Mouse (Mus musculus): ENCODE results near the gene RPS10-NUDT3. TPM values are rescaled to one million over a fixed set of nuclear protein-coding genes. Genes with fewer than 3 reads are reported as not detected.
"Not testable (repeated sequence)": the region's sequence is repeated elsewhere in the genome, so short reads cannot be mapped to it uniquely, and the experiment has no call there.

RPS10-NUDT3 gene
- polyA plus RNA-seq, 1 experiment from 2014 or later = not detected

DNA sequence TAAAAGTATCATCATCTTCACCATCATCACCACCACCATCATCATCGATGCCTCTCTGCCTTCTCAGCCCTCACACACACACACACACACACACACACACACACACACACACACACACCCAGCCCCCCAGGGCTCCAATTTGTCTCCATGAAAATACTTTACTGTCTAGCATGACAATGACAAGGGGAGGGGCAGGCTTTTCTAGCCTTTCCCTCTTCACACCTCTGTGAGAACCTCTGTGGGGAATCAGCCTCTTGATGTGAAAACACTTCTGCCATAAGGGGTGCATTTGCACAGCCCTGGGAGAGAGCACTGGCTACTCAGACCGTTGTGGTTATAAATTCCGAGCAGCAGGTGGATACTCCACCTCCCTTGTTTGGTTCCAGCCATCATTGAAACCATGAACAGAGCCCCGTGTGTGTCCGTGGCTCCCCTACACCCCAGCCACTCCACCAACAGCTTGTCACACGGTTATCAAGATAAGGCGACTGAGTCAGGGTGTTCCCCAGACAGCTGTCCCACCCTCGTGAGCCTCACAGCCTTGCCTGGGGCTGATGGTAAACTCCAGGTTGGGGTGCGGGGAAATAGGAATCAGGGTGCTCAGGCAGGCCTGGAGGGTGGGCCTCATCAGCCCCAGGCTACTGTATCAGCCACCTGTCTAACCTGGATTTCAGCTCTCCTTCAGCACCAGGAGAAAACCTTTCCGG lies 18.4 kb upstream of the RPS10-NUDT3 start:
- peaks cover 25% of the 10 kb centered on the region for H3K4me1 ChIP-seq
- peaks cover 54% of the 10 kb centered on the region for H3K27me3 ChIP-seq (ENCODE audit: poor library complexity, severe bottlenecking)
- H3K27ac ChIP-seq = no peak overlapping the region
- no peaks in the 10 kb centered on the region for H3K9me3 ChIP-seq
- DNase-seq (ENCODE audit: extremely low spot score, low spot score) = no peak
- no peaks in the 10 kb centered on the region for H3K36me3 ChIP-seq (replicated peaks)
- H3K4me3 ChIP-seq = no peak overlapping the region
- WGBS = 84% methylated on average over 10 of the region's 10 CpGs

DNA sequence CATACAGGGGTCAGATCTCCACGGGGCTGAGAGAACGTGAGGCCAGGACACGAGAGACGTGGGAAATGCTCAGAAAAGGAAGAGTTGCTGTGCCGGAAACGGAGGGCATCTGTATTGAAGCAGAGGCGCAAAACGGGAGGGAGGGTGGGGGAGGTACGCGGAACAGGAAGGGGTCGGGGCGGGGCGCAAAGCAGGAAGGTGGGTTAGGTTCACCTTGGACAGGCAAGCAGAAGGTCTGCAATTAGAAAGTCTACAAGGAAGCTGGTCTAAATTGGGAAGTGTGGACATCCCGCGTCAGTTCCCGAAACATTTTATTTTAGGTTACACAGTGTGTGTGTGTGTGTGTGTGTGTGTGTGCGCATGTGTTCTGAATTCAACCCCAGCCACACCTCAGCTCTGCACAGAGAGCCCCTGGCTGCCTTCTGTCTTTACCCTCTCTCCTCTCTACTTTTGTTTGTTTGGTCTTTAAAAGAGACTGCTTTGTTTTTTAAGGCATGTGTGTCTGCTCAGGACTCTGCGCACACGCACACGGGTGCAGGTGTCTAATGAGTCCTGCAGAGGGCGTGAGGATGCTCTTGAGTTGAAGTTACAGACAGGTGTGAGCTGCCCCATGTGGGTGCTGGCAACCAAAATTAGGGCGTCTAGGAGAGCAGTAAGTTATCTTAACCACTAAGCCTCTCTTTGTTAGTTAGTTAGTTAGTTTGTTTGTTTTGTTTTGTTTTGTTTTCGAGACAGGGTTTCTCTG lies 17.2 kb upstream of the RPS10-NUDT3 start:
- no peak for DNase-seq (ENCODE audit: extremely low spot score, low spot score)
- no peak overlapping the region for H3K4me3 ChIP-seq
- WGBS = 90% methylated on average over 23 of the region's 23 CpGs
- H3K9me3 ChIP-seq = no peaks in the 10 kb centered on the region
- H3K4me1 ChIP-seq = peaks cover 24% of the 10 kb centered on the region
- no peak overlapping the region for H3K27ac ChIP-seq
- no peaks in the 10 kb centered on the region for H3K36me3 ChIP-seq (replicated peaks)
- peaks cover 48% of the 10 kb centered on the region for H3K27me3 ChIP-seq (ENCODE audit: poor library complexity, severe bottlenecking)

DNA sequence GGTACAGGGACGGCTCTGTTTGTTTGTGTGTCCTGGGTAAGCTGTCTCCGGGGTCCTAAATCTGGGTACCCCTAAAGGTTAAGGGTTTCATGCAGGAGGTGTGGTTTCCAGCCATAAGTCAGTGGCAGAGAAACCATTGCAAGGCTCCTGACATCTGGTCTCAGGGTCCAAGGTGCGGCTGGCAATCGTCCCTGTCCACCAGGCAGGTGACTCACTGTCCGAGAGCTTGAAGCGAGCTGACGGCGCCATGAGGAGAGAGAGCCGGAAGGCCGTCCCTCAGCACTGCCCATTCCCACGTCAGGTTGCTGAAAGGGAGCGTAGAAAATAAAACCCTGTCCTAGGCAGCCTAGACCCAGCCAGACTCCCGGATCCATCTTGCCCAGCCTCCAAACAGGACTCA lies 15.6 kb upstream of the RPS10-NUDT3 start:
- Histone ChIP-seq H3K27ac (no peak overlapping the region), H3K27me3 (ENCODE audit: poor library complexity, severe bottlenecking) (peaks cover 32% of the 10 kb centered on the region), H3K9me3 (no peaks in the 10 kb centered on the region), H3K4me1 (peaks cover 8% of the 10 kb centered on the region), H3K4me3 (no peak overlapping the region), H3K36me3 (replicated peaks) (no peaks in the 10 kb centered on the region)
- DNase-seq (ENCODE audit: extremely low spot score, low spot score) = no peak
- 84% methylated on average over 13 of the region's 13 CpGs for WGBS

DNA sequence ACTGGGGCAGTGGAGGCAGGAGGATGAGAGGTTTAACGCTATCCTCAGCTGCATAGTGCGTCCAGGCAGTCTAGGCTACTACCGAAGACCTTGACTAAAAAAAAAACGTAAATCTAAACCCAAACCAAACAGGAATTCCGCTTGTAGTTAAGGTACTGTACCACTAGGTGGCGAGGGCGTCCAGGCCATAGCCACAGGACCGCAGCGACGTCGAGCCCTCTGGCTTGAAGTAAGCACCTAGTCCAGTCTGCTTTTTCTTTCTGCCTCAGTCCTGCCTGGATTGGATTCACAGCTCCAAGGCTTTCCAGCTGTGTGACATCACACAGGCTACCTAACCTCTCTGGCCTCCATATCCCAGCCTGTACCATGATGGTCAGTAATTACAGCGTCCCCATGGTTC lies 15.1 kb upstream of the RPS10-NUDT3 start:
- Histone ChIP-seq H3K27me3 (ENCODE audit: poor library complexity, severe bottlenecking) (peaks cover 28% of the 10 kb centered on the region), H3K4me3 (no peak overlapping the region), H3K27ac (no peak overlapping the region), H3K4me1 (peaks cover 4% of the 10 kb centered on the region), H3K36me3 (replicated peaks) (no peaks in the 10 kb centered on the region), H3K9me3 (no peaks in the 10 kb centered on the region)
- DNase-seq (ENCODE audit: extremely low spot score, low spot score) = peak; percentile 57
- 10% methylated on average over 12 of the region's 12 CpGs for WGBS

- H3K9me3 ChIP-seq = no peaks in the 10 kb centered on the region
- peaks cover 5% of the 10 kb centered on the region for H3K27me3 ChIP-seq (ENCODE audit: poor library complexity, severe bottlenecking)
- peaks cover 9% of the 10 kb centered on the region for H3K4me1 ChIP-seq
- no peaks in the 10 kb centered on the region for H3K36me3 ChIP-seq (replicated peaks)
- 48% methylated on average over 7 of the region's 7 CpGs for WGBS
- H3K4me3 ChIP-seq = no peak overlapping the region
- no peak overlapping the region for H3K27ac ChIP-seq
- DNase-seq (ENCODE audit: extremely low spot score, low spot score) = no peak
These were observed 10.8 kb upstream of the RPS10-NUDT3 start for GRCm38 (mm10) chr17:27645807-27646206.

GRCm38 (mm10) chr17:27644572-27644971 lies 9.6 kb upstream of the RPS10-NUDT3 start:
- no peaks in the 10 kb centered on the region for H3K36me3 ChIP-seq (replicated peaks)
- H3K27ac ChIP-seq = no peak overlapping the region
- DNase-seq (ENCODE audit: extremely low spot score, low spot score) = no peak
- H3K4me1 ChIP-seq = peaks cover 9% of the 10 kb centered on the region
- WGBS = 38% methylated on average over 2 of the region's 2 CpGs
- H3K9me3 ChIP-seq = no peaks in the 10 kb centered on the region
- no peaks in the 10 kb centered on the region for H3K27me3 ChIP-seq (ENCODE audit: poor library complexity, severe bottlenecking)
- H3K4me3 ChIP-seq = no peak overlapping the region

- 83% methylated on average over 9 of the region's 9 CpGs for WGBS
- no peaks in the 10 kb centered on the region for H3K9me3 ChIP-seq
- no peak for DNase-seq (ENCODE audit: extremely low spot score, low spot score)
- H3K4me3 ChIP-seq = no peak overlapping the region
- H3K27ac ChIP-seq = no peak overlapping the region
- no peaks in the 10 kb centered on the region for H3K36me3 ChIP-seq (replicated peaks)
- H3K4me1 ChIP-seq = peaks cover 9% of the 10 kb centered on the region
- no peaks in the 10 kb centered on the region for H3K27me3 ChIP-seq (ENCODE audit: poor library complexity, severe bottlenecking)
These were observed 8.7 kb upstream of the RPS10-NUDT3 start for GRCm38 (mm10) chr17:27643756-27644155.

- Histone ChIP-seq H3K27ac (no peak overlapping the region), H3K27me3 (ENCODE audit: poor library complexity, severe bottlenecking) (no peaks in the 10 kb centered on the region), H3K36me3 (replicated peaks) (no peaks in the 10 kb centered on the region), H3K9me3 (no peaks in the 10 kb centered on the region), H3K4me1 (peaks cover 9% of the 10 kb centered on the region), H3K4me3 (no peak overlapping the region)
- WGBS = 62% methylated on average over 6 of the region's 6 CpGs
- no peak for DNase-seq (ENCODE audit: extremely low spot score, low spot score)
These were observed 8.1 kb upstream of the RPS10-NUDT3 start for GRCm38 (mm10) chr17:27643101-27643500.

GRCm38 (mm10) chr17:27642491-27643062 lies 7.6 kb upstream of the RPS10-NUDT3 start:
- no peak for DNase-seq (ENCODE audit: extremely low spot score, low spot score)
- no peak overlapping the region for H3K4me3 ChIP-seq
- no peaks in the 10 kb centered on the region for H3K27me3 ChIP-seq (ENCODE audit: poor library complexity, severe bottlenecking)
- 60% methylated on average over 12 of the region's 12 CpGs for WGBS
- no peaks in the 10 kb centered on the region for H3K9me3 ChIP-seq
- H3K36me3 ChIP-seq (replicated peaks) = no peaks in the 10 kb centered on the region
- H3K27ac ChIP-seq = 0 out of 2 replicates have a peak overlapping the region, but pooled peaks have one; percentile 27
- H3K4me1 ChIP-seq = peaks cover 9% of the 10 kb centered on the region

GRCm38 (mm10) chr17:27639851-27640250 lies 4.8 kb upstream of the RPS10-NUDT3 start:
- not testable (repeated sequence) for DNase-seq (ENCODE audit: extremely low spot score, low spot score); H3K4me3 ChIP-seq; H3K9me3 ChIP-seq; H3K36me3 ChIP-seq (replicated peaks); H3K27me3 ChIP-seq (ENCODE audit: poor library complexity, severe bottlenecking); H3K27ac ChIP-seq
- WGBS = 91% methylated on average over 6 of the region's 6 CpGs
- H3K4me1 ChIP-seq = peaks cover 26% of the 10 kb centered on the region

DNA sequence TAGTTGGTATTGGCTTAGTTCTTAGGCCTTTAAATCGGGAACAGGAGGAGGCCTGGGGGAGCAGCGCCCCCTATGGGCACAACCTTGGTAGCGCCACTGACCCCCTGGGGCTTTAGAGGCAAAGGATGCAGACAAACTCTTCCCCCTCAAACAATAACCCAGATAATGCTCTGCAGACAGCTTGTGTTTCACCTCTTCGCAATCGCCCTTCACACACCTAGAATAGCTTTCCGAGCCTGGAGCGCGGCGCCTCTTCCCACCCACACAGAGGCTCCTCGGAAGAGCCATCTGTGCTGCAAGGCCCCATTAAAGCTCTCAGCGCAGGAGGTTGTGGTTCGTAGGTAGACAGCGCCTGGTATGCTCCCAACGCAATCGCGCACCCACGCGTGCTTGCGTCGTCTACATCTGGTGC lies 3.9 kb upstream of the RPS10-NUDT3 start:
- Histone ChIP-seq H3K9me3 (no peaks in the 10 kb centered on the region), H3K27ac (no peak overlapping the region), H3K4me3 (no peak overlapping the region), H3K36me3 (replicated peaks) (peaks cover 6% of the 10 kb centered on the region), H3K4me1 (peaks cover 31% of the 10 kb centered on the region), H3K27me3 (ENCODE audit: poor library complexity, severe bottlenecking) (no peaks in the 10 kb centered on the region)
- no peak for DNase-seq (ENCODE audit: extremely low spot score, low spot score)
- WGBS = 72% methylated on average over 20 of the region's 20 CpGs

DNA sequence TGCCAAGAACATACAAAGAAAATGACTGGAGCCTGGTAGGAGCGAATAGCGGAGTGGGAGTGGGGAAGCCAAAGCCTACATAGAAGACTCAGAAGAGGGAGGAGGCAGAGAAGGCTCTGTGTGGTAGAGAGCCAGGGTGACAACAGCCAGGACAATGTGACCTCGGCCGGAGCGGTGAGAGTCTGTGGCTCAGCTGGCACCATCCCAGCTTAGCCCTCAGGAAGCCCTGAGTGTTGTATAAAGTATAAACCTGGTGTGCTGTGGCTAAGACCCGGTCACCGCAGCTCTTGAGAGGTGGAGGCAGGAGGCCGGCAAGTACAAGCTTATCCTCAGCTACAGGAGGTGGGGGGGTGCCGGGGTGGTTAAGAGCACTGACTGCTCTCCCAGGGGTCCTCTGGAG lies 2.3 kb upstream of the RPS10-NUDT3 start:
- DNase-seq (ENCODE audit: extremely low spot score, low spot score) = no peak
- Histone ChIP-seq H3K27me3 (ENCODE audit: poor library complexity, severe bottlenecking) (no peaks in the 10 kb centered on the region), H3K4me3 (no peak overlapping the region), H3K36me3 (replicated peaks) (peaks cover 22% of the 10 kb centered on the region), H3K27ac (peak overlapping the region; percentile 25; the same call in 1 of the 2 replicates), H3K9me3 (no peaks in the 10 kb centered on the region), H3K4me1 (peaks cover 38% of the 10 kb centered on the region)
- WGBS = 81% methylated on average over 9 of the region's 9 CpGs

Measured in forebrain, embryonic 10.5 days (tissue).